Mouse (Mus musculus): Measurements from ENCODE around the gene Zan. TPM values are rescaled to one million over a fixed set of nuclear protein-coding genes. Genes with fewer than 3 reads are reported as not detected.
A peak's percentile ranks its signal among the peaks of the same experiment; 100 is the strongest.

Zan gene
- polyA plus RNA-seq, 2 experiments: 0.06 to 0.19 TPM

- H3K27me3 ChIP-seq (ENCODE audit: control insufficient read depth, insufficient read depth, low read length): peaks cover 39% of the 10 kb centered on the region
- H3K4me1 ChIP-seq (replicated peaks; ENCODE audit: control insufficient read depth in 2 of 2, insufficient read depth in 2 of 2, low read length in 1 of 2): peaks cover 0 to 11% of the 10 kb centered on the region in 2 experiments; a peak in 2 of 4 replicates
- DNase-seq (ENCODE audit: low read depth in 3 of 3, low spot score in 3 of 3) (no peak), ATAC-seq (ENCODE audit: insufficient read depth) (no peak)
- H3K4me3 ChIP-seq (ENCODE audit: insufficient read depth in 1 of 2, low read depth in 2 of 2, low read length in 2 of 2): no peak overlapping the region
- no peaks in the 10 kb centered on the region for H3K9me3 ChIP-seq (ENCODE audit: control insufficient read depth, low read length)
- 14% methylated on average over 7 of the region's 7 CpGs for WGBS (ENCODE audit: insufficient replicate concordance)
- H3K9ac ChIP-seq (replicated peaks): no peak overlapping the region
- H3K36me3 ChIP-seq (replicated peaks; ENCODE audit: control insufficient read depth, insufficient read depth, low read depth): no peaks in the 10 kb centered on the region
- TF ChIP-seq CTCF (IDR thresholded peaks at IDR 0.05; ENCODE audit: low read depth) (no peak), EP300 (IDR thresholded peaks at IDR 0.05; ENCODE audit: low read depth) (no peak)
- H3K27ac ChIP-seq: no peak overlapping the region
- H3K4me2 ChIP-seq (ENCODE audit: low read depth): peak overlapping the region; percentile 34; the same call in 1 of the 2 replicates
These were observed 129.0 kb downstream of the Zan start for GRCm38 (mm10) chr5:137347856-137348255.

GRCm38 (mm10) chr5:137346983-137347382 is 129.9 kb downstream of the Zan start:
- DNase-seq (ENCODE audit: low read depth in 3 of 3, low spot score in 3 of 3) (no peak), ATAC-seq (ENCODE audit: insufficient read depth) (no peak)
- Histone ChIP-seq H3K4me3 (ENCODE audit: insufficient read depth in 1 of 2, low read depth in 2 of 2, low read length in 2 of 2) (no peak overlapping the region), H3K27me3 (ENCODE audit: control insufficient read depth, insufficient read depth, low read length) (peaks cover 39% of the 10 kb centered on the region), H3K4me1 (replicated peaks; ENCODE audit: control insufficient read depth in 2 of 2, insufficient read depth in 2 of 2, low read length in 1 of 2) (peaks cover 0 to 11% of the 10 kb centered on the region in 2 experiments; a peak in 2 of 4 replicates), H3K9me3 (ENCODE audit: control insufficient read depth, low read length) (no peaks in the 10 kb centered on the region), H3K4me2 (ENCODE audit: low read depth) (no peak overlapping the region), H3K27ac (no peak overlapping the region), H3K9ac (replicated peaks) (no peak overlapping the region), H3K36me3 (replicated peaks; ENCODE audit: control insufficient read depth, insufficient read depth, low read depth) (no peaks in the 10 kb centered on the region)
- whole genome bisulfite sequencing (ENCODE audit: insufficient replicate concordance): 49% methylated on average over 4 of the region's 4 CpGs
- TF ChIP-seq CTCF (IDR thresholded peaks at IDR 0.05; ENCODE audit: low read depth): no peak
- no peak for TF ChIP-seq EP300 (IDR thresholded peaks at IDR 0.05; ENCODE audit: low read depth)

- H3K36me3 ChIP-seq (replicated peaks; ENCODE audit: control insufficient read depth, insufficient read depth, low read depth): no peaks in the 10 kb centered on the region
- H3K4me1 ChIP-seq (replicated peaks; ENCODE audit: control insufficient read depth in 2 of 2, insufficient read depth in 2 of 2, low read length in 1 of 2): peaks cover 0 to 11% of the 10 kb centered on the region in 2 experiments; a peak in 2 of 4 replicates
- H3K27ac ChIP-seq: no peak overlapping the region; the same call in 1 of the 2 replicates
- no peak overlapping the region for H3K9ac ChIP-seq (replicated peaks)
- H3K9me3 ChIP-seq (ENCODE audit: control insufficient read depth, low read length): no peaks in the 10 kb centered on the region
- WGBS (ENCODE audit: insufficient replicate concordance): 33% methylated on average over 1 of the region's 1 CpGs
- H3K4me3 ChIP-seq (ENCODE audit: insufficient read depth in 1 of 2, low read depth in 2 of 2, low read length in 2 of 2): no peak overlapping the region
- H3K4me2 ChIP-seq (ENCODE audit: low read depth): no peak overlapping the region
- no peak for ATAC-seq (ENCODE audit: insufficient read depth)
- peaks cover 35% of the 10 kb centered on the region for H3K27me3 ChIP-seq (ENCODE audit: control insufficient read depth, insufficient read depth, low read length)
- no peak for DNase-seq (ENCODE audit: low read depth in 3 of 3, low spot score in 3 of 3)
- TF ChIP-seq CTCF (IDR thresholded peaks at IDR 0.05; ENCODE audit: low read depth) (no peak), EP300 (IDR thresholded peaks at IDR 0.05; ENCODE audit: low read depth) (no peak)
These were observed 130.5 kb downstream of the Zan start for GRCm38 (mm10) chr5:137346388-137346787.

- H3K4me3 ChIP-seq (ENCODE audit: insufficient read depth in 1 of 2, low read depth in 2 of 2, low read length in 2 of 2): no peak overlapping the region
- TF ChIP-seq EP300 (IDR thresholded peaks at IDR 0.05; ENCODE audit: low read depth) (no peak), CTCF (IDR thresholded peaks at IDR 0.05; ENCODE audit: low read depth) (no peak)
- WGBS (ENCODE audit: insufficient replicate concordance): 20% methylated on average over 9 of the region's 9 CpGs
- no peak overlapping the region for H3K27ac ChIP-seq
- peak in 1 of 3 experiments; percentile 35 for DNase-seq (ENCODE audit: low read depth in 3 of 3, low spot score in 3 of 3)
- peak; percentile 50; the same call in 1 of the 2 replicates for ATAC-seq (ENCODE audit: insufficient read depth)
- peaks cover 0 to 11% of the 10 kb centered on the region in 2 experiments; a peak in 2 of 4 replicates for H3K4me1 ChIP-seq (replicated peaks; ENCODE audit: control insufficient read depth in 2 of 2, insufficient read depth in 2 of 2, low read length in 1 of 2)
- H3K27me3 ChIP-seq (ENCODE audit: control insufficient read depth, insufficient read depth, low read length): peaks cover 30% of the 10 kb centered on the region
- H3K36me3 ChIP-seq (replicated peaks; ENCODE audit: control insufficient read depth, insufficient read depth, low read depth): no peaks in the 10 kb centered on the region
- no peaks in the 10 kb centered on the region for H3K9me3 ChIP-seq (ENCODE audit: control insufficient read depth, low read length)
- no peak overlapping the region for H3K9ac ChIP-seq (replicated peaks)
- no peak overlapping the region for H3K4me2 ChIP-seq (ENCODE audit: low read depth)
These were observed 131.0 kb downstream of the Zan start for GRCm38 (mm10) chr5:137345821-137346220.

GRCm38 (mm10) chr5:137343869-137344268 is 133.0 kb downstream of the Zan start:
- no peaks in the 10 kb centered on the region for H3K9me3 ChIP-seq (ENCODE audit: control insufficient read depth, low read length)
- TF ChIP-seq CTCF (IDR thresholded peaks at IDR 0.05; ENCODE audit: low read depth) (peak; percentile 33), EP300 (IDR thresholded peaks at IDR 0.05; ENCODE audit: low read depth) (no peak)
- no peak overlapping the region for H3K4me2 ChIP-seq (ENCODE audit: low read depth)
- no peak overlapping the region for H3K9ac ChIP-seq (replicated peaks)
- no peak overlapping the region for H3K27ac ChIP-seq
- H3K4me3 ChIP-seq (ENCODE audit: insufficient read depth in 1 of 2, low read depth in 2 of 2, low read length in 2 of 2): no peak overlapping the region
- no peak for ATAC-seq (ENCODE audit: insufficient read depth)
- no peak for DNase-seq (ENCODE audit: low read depth in 3 of 3, low spot score in 3 of 3)
- peaks cover 2 to 20% of the 10 kb centered on the region in 2 experiments; a peak in 2 of 4 replicates for H3K4me1 ChIP-seq (replicated peaks; ENCODE audit: control insufficient read depth in 2 of 2, insufficient read depth in 2 of 2, low read length in 1 of 2)
- peaks cover 10% of the 10 kb centered on the region for H3K27me3 ChIP-seq (ENCODE audit: control insufficient read depth, insufficient read depth, low read length)
- no peaks in the 10 kb centered on the region for H3K36me3 ChIP-seq (replicated peaks; ENCODE audit: control insufficient read depth, insufficient read depth, low read depth)

All from liver, embryonic 14.5 days (tissue).